Mouse (Mus musculus) central nervous system, embryonic 18 days (tissue): ENCODE data around the gene Zc3h8. TPM values are rescaled to one million over a fixed set of nuclear protein-coding genes. Genes with fewer than 3 reads are reported as not detected.

ENCODE experiments used
- polyA plus RNA-seq: library from polyadenylated mRNA; depleted of rRNA; stranded (reverse); fragments of >200 nt; gene quantifications from 2 replicates; pipeline ENCODE4 v1.2.3, GENCODE M21; 2012; rRNA removed

Zc3h8 gene
- 11.5 and 12.4 TPM in 2 replicates for polyA plus RNA-seq

DNA sequence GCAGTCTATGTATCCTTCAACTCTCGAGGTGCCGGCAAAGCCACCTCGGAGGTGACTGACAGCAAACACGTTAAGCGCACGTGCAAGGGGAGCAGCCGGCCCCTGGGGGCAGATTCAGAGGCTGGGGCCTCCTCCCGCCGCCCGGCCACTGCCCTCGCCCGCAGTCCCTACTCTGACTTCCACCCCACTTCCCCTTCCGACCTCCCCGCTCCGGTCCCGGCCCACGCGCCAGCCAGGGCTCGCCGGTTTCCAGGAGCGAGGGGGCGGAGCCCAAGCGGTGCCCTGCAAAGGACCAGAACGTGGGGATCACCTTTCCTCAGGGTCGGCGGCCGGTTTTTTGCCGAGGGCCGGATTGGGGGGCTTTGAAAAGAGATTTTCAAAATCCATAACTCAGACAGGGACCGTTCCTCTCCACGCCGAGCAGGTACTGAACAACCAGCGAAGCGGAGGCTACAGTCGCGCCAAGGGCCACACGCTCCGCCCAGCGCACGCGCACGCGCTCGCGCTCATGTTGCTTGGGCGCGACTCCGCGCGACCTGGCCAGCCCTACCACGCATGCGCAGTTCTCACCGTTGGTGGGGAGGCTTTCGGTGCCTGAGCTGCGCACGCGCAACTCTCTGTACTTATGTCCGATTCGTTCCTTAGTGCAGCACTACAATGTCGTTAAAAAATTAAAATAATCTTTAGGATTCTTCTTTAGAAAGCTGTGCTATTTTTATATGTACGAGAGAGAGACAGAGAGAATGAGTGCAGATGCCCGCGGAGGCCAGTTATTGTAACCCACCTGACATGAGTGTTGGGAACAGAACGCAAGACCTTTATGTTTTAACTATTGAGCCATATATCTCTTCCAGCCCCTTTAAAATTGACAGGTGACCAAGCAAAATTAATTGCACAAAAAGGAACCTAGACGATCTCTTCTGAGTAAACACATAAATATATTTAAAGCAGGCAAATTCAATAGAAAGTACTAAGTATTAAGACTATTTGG is at the start of gene Zc3h8:
TSS of gene Zc3h8 (minus strand) at position 540 of the 991 bp plus-strand sequence.

DNA sequence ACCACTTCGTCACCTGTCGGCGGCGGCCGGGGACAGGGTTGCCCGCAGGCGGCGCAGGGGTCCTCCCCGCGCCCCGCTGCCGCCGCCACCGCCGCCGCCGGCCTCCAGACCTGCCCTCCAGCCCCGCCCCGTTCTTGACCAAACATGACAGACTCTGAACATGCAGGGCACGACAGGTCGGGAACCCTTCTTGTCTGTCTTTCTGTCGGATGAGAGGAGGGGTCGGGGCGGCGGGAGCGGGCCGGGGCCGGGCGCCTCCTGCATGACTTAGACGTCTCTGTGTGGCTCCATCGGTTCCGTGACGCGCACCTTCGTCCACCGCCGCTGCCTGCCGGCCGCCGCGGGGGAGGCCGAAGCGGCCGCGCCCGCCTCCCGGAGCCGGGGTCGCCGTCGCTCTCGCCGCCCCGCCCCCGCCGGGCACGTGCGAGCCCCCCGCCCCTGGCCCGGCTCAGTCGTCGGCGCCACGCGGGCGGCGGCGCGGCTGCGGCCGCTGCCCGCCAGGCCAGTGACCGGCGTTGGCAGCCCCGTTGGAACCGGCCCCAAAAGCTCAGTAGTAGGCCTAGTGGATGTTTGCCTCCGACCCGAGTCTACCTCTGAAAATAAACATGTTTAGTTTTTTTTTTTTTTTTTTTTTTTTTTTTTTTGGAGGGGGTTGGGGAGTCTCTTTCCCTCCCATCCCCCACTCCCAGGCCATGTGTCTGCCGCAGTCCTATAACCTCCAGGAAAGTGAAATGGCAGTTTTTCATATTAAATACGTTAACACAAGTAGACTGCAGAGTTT is 24.0 kb upstream of the Zc3h8 start, which contains the start of gene Gm10762:
TSS of gene Gm10762 (minus strand) at position 65 of the 781 bp plus-strand sequence.

GRCm38 (mm10) chr2:128966641-128967580 is 23.0 kb upstream of the Zc3h8 start, which contains the start of gene Zc3h6:
Gene Zc3h6 (plus strand): TSS chr2:128967402.

Other genes starting within 250 kb of the Zc3h8 start
- gene Mertk, start 245.1 kb downstream of the Zc3h8 start, polyA plus RNA-seq, result 1.3 and 1.8 TPM in 2 replicates
- 29.8 and 30.6 TPM in 2 replicates for gene Tmem87b, start 126.0 kb downstream of the Zc3h8 start, polyA plus RNA-seq
- 2.0 and 2.2 TPM in 2 replicates for gene Fbln7, start 81.1 kb downstream of the Zc3h8 start, polyA plus RNA-seq
- 2.7 and 3.4 TPM in 2 replicates for gene Zc3h6, start 23.3 kb upstream of the Zc3h8 start, polyA plus RNA-seq
- 13.8 and 14.7 TPM in 2 replicates for gene Gm10762, start 23.6 kb upstream of the Zc3h8 start, polyA plus RNA-seq
- gene Vinac1, start 104.1 kb upstream of the Zc3h8 start, polyA plus RNA-seq, result 0.43 and 0.57 TPM in 2 replicates
- 38.2 and 40.5 TPM in 2 replicates for gene Ttl, start 121.9 kb upstream of the Zc3h8 start, polyA plus RNA-seq
- 29.6 and 33.1 TPM in 2 replicates for gene Polr1b, start 156.9 kb upstream of the Zc3h8 start, polyA plus RNA-seq
- gene Chchd5, start 185.6 kb upstream of the Zc3h8 start, polyA plus RNA-seq, result 18.9 and 19.0 TPM in 2 replicates